Mouse (Mus musculus) forebrain, embryonic 14.5 days (tissue): ENCODE measurements around the gene Dtx3. TPM values are rescaled to one million over a fixed set of nuclear protein-coding genes. Genes with fewer than 3 reads are reported as not detected.

ENCODE experiments used
- ATAC-seq: fragments of 200-750 bp; cut with Nextera tagmentation; 2 replicates; pipeline ENCODE4 v1.8.0; 2017; ENCODE audit warnings: mild to moderate bottlenecking, moderate library complexity
- DNase-seq: peaks from one replicate; pipeline ENCODE4 v3.0.0-alpha.2; 2015; ENCODE audit warnings: low spot score
- H3K27ac ChIP-seq: fragments of 300-500 bp; sonication (generic); 2 replicates; pipeline ENCODE4 v1.5.1; 2014; ENCODE audit warnings: low read depth, mild to moderate bottlenecking, control low read depth, low read length, moderate library complexity
- H3K27me3 ChIP-seq: fragments of 300-500 bp; sonication (generic); replicated peaks from 2 replicates; pipeline ENCODE4 v1.6.1; 2014; ENCODE audit warnings: low read length, control low read depth, mixed read lengths; ENCODE audit not compliant: control insufficient read depth, insufficient read depth
- H3K36me3 ChIP-seq: fragments of 300-500 bp; sonication (generic); 2 replicates; pipeline ENCODE4 v1.6.1; 2014; ENCODE audit warnings: low read length, control low read depth; ENCODE audit not compliant: control insufficient read depth, insufficient read depth
- H3K4me1 ChIP-seq: fragments of 300-500 bp; sonication (generic); 2 replicates; pipeline ENCODE4 v1.6.1; 2014; ENCODE audit warnings: antibody characterized with exemption, low read length, control low read depth; ENCODE audit not compliant: control insufficient read depth, insufficient read depth
- H3K4me2 ChIP-seq: fragments of 300-500 bp; sonication (generic); 2 replicates; pipeline ENCODE4 v1.6.1; 2014; ENCODE audit warnings: mild to moderate bottlenecking, control low read depth, low read length
- H3K4me3 ChIP-seq: fragments of 300-500 bp; sonication (generic); 2 replicates; pipeline ENCODE4 v1.5.1; 2014; ENCODE audit warnings: low read depth, low read length, control low read depth
- H3K9ac ChIP-seq: fragments of 300-500 bp; sonication (generic); 2 replicates; pipeline ENCODE4 v1.6.1; 2014; ENCODE audit warnings: mild to moderate bottlenecking, low read length, control low read depth, moderate library complexity
- H3K9me3 ChIP-seq: fragments of 300-500 bp; sonication (generic); replicated peaks from 2 replicates; pipeline ENCODE4 v1.6.1; 2016; ENCODE audit warnings: low read length, control low read depth, mixed read lengths; ENCODE audit not compliant: control insufficient read depth
- WGBS: fragments of 180-500 bp; shearing (Covaris S2); extraction: QIAGEN DNeasy Blood & Tissue Kit; methylation state at CpG from one replicate; pipeline ENCODE4 v1.1.7; 2014; 5-methylcytosine and 5-hydroxymethylcytosine counted together
- polyA plus RNA-seq: library from polyadenylated mRNA; unstranded; fragments of >200 nt; fragmentation: Nextera tagmentation; extraction: Ambion mirVana; gene quantifications from 2 replicates; pipeline ENCODE4 v1.2.1, GENCODE M21; 2014

The Dtx3 gene
- 148 and 187 TPM in 2 replicates for polyA plus RNA-seq

DNA sequence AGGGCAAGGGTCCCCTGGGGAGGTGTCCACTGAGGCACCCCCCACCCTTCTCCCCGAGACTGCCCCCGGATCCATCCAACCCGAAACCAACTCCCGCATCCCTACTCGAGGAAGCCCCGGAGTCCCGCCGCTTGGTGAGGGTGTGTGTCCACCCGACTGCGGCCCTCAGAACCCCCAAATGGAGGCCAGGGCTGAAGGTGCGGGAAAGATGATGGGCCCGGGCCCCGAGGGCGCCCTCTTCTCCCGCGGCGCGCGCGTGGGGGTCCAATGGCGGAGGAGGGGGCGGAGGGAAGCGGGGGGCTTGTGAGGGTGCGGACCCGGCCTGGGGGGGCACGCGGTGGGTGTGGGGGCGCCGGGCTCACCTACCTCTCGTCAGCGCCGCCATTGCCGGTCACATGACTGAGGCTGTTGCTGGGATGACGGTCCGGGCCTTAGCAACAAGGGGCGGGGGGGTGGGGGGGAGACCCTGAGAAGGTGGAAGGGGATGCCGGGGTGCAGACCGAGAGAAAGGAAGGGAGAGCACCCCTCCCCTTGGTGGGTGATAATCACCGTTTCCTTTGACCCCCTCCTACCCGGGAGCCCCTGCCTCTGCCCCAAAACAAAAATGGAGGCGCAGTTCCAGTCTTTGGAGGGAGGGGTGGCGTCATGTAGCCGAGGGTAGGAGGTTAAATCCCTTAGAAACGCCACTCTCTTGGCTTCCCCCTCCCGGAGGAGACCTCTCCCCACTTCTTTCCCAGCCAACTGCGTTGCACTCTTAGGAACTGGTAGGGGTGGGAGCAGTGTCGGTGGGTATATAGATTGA, at the start of gene Dtx3:
TSS of gene Dtx3 (minus strand) at position 401 of the 802 bp plus-strand sequence.
- no peaks in the 10 kb centered on the region for H3K9me3 ChIP-seq
- H3K4me1 ChIP-seq, result peaks cover 13% of the 10 kb centered on the region
- ATAC-seq (peak; percentile 76), DNase-seq (peak; percentile 67)
- H3K27me3 ChIP-seq, result no peaks in the 10 kb centered on the region
- H3K9ac ChIP-seq, result peak within 1 kb of the TSS; percentile 98
- WGBS, result 0% methylated on average over 34 of the region's 47 CpGs
- peak within 1 kb of the TSS; percentile 95 for H3K4me3 ChIP-seq
- peaks cover 47% of the 10 kb centered on the region for H3K36me3 ChIP-seq
- H3K27ac ChIP-seq, result peak within 1 kb of the TSS; percentile 88
- peak within 1 kb of the TSS; percentile 77 for H3K4me2 ChIP-seq

DNA sequence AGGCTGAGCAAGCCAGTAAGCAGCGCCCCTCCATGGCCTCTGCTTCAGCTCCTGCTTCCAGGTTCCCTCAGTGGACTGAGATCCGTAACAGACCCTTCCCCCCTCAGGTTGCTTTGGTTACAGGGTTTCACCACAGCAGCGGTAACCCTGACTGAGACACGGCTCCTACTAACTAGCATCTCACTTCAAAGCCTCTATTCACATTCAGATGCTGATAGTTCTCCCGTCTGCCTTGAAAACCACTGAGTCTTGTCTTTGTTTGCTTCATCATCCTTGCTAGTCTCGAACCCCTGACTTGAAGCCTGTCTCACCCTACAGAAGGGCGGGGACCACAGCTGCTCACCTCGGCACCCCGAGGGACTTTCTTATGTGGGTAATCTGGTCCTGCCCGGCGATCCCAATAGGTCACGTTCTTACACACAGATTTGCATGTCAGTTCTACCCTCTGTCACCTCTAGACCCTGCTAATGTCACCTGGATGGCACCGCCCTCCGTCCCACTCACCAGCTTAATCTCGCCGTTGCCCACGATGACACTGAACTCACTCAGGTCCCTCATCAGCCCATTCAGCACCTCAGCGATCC, 42.8 kb upstream of the Dtx3 start:
- DNase-seq (no peak), ATAC-seq (no peak)
- H3K9me3 ChIP-seq, result no peaks in the 10 kb centered on the region
- H3K27ac ChIP-seq, result no peak overlapping the region
- H3K4me2 ChIP-seq, result no peak overlapping the region
- no peak overlapping the region for H3K9ac ChIP-seq
- no peaks in the 10 kb centered on the region for H3K4me1 ChIP-seq
- H3K4me3 ChIP-seq, result no peak overlapping the region
- WGBS, result 74% methylated on average over 18 of the region's 18 CpGs
- peaks cover 81% of the 10 kb centered on the region for H3K36me3 ChIP-seq
- H3K27me3 ChIP-seq, result no peaks in the 10 kb centered on the region

GRCm38 (mm10) chr10:127236541-127236940, 41.0 kb upstream of the Dtx3 start:
- no peak overlapping the region for H3K9ac ChIP-seq
- no peak overlapping the region for H3K4me3 ChIP-seq
- WGBS, result 51% methylated on average over 9 of the region's 9 CpGs
- H3K36me3 ChIP-seq, result peaks cover 80% of the 10 kb centered on the region
- DNase-seq, result no peak
- H3K27me3 ChIP-seq, result no peaks in the 10 kb centered on the region
- H3K9me3 ChIP-seq, result no peaks in the 10 kb centered on the region
- ATAC-seq, result no peak
- no peak overlapping the region for H3K4me2 ChIP-seq
- H3K4me1 ChIP-seq, result no peaks in the 10 kb centered on the region
- no peak overlapping the region for H3K27ac ChIP-seq

GRCm38 (mm10) chr10:127233141-127233540, 37.6 kb upstream of the Dtx3 start:
- DNase-seq, result no peak
- Histone ChIP-seq H3K27me3 (no peaks in the 10 kb centered on the region), H3K9me3 (no peaks in the 10 kb centered on the region), H3K4me1 (no peaks in the 10 kb centered on the region), H3K9ac (no peak overlapping the region), H3K36me3 (peaks cover 79% of the 10 kb centered on the region), H3K27ac (no peak overlapping the region), H3K4me2 (no peak overlapping the region), H3K4me3 (no peak overlapping the region)
- 82% methylated on average over 9 of the region's 9 CpGs for WGBS
- ATAC-seq, result no peak

GRCm38 (mm10) chr10:127231741-127232140, 36.2 kb upstream of the Dtx3 start:
- Histone ChIP-seq H3K27me3 (no peaks in the 10 kb centered on the region), H3K4me2 (no peak overlapping the region), H3K27ac (no peak overlapping the region), H3K4me1 (no peaks in the 10 kb centered on the region), H3K9me3 (no peaks in the 10 kb centered on the region), H3K9ac (no peak overlapping the region), H3K36me3 (peaks cover 76% of the 10 kb centered on the region), H3K4me3 (no peak overlapping the region)
- WGBS, result 88% methylated on average over 14 of the region's 14 CpGs
- DNase-seq (no peak), ATAC-seq (no peak)

DNA sequence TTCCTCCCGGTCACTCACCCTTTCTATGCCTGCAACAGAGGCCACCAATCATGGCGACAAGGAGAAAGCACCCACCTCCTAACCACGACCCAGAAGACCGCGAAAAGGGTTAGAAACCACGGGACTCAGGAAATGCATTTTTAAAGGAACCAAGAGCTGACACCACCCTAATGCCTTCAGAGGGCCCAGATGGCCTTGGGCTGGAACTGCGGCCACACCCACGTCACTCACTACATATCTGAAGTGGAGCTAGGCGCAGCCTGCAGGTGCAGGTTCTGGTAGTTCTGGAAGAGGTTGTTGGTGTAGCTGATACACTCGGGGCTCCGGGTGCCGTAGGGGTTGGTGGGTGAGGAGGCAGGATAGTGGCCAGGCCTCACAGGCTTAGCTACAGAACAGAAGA, 35.2 kb upstream of the Dtx3 start:
- DNase-seq, result no peak
- 89% methylated on average over 12 of the region's 12 CpGs for WGBS
- Histone ChIP-seq H3K36me3 (peaks cover 67% of the 10 kb centered on the region), H3K4me3 (no peak overlapping the region), H3K4me2 (no peak overlapping the region), H3K9me3 (no peaks in the 10 kb centered on the region), H3K9ac (no peak overlapping the region), H3K27me3 (no peaks in the 10 kb centered on the region), H3K4me1 (no peaks in the 10 kb centered on the region), H3K27ac (no peak overlapping the region)
- no peak for ATAC-seq

GRCm38 (mm10) chr10:127228897-127229296, 33.4 kb upstream of the Dtx3 start:
- DNase-seq (peak; percentile 79), ATAC-seq (peak; percentile 54; the same call in 1 of the 2 replicates)
- no peak overlapping the region for H3K4me3 ChIP-seq
- H3K27me3 ChIP-seq, result no peaks in the 10 kb centered on the region
- no peak overlapping the region for H3K4me2 ChIP-seq
- peaks cover 65% of the 10 kb centered on the region for H3K36me3 ChIP-seq
- no peaks in the 10 kb centered on the region for H3K9me3 ChIP-seq
- no peak overlapping the region for H3K9ac ChIP-seq
- no peaks in the 10 kb centered on the region for H3K4me1 ChIP-seq
- 24% methylated on average over 4 of the region's 4 CpGs for WGBS
- H3K27ac ChIP-seq, result no peak overlapping the region

DNA sequence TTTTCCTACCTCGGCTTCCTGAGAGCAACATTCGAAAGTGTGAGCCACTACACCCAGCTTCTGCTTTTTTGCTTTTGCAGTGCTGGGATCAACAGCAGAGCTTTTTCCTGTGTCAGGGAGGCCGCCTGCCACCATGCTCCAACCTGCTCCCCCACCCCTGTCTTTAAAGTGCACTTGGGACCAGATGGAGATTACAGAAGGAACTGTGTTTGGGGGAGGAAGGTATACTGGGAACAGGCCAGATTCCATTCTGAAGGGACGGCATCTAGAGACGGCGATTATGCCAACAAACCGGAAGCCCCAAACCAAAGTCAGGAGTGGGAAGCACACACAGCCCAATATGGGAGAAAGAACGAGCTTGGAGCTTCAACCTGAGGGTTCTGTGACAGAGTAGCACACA, 31.6 kb upstream of the Dtx3 start:
- no peaks in the 10 kb centered on the region for H3K27me3 ChIP-seq
- ATAC-seq, result no peak
- WGBS, result 82% methylated on average over 8 of the region's 8 CpGs
- DNase-seq, result no peak
- H3K4me1 ChIP-seq, result no peaks in the 10 kb centered on the region
- no peak overlapping the region for H3K27ac ChIP-seq
- H3K4me3 ChIP-seq, result no peak overlapping the region
- no peaks in the 10 kb centered on the region for H3K9me3 ChIP-seq
- no peak overlapping the region for H3K9ac ChIP-seq
- peaks cover 49% of the 10 kb centered on the region for H3K36me3 ChIP-seq
- no peak overlapping the region for H3K4me2 ChIP-seq

DNA sequence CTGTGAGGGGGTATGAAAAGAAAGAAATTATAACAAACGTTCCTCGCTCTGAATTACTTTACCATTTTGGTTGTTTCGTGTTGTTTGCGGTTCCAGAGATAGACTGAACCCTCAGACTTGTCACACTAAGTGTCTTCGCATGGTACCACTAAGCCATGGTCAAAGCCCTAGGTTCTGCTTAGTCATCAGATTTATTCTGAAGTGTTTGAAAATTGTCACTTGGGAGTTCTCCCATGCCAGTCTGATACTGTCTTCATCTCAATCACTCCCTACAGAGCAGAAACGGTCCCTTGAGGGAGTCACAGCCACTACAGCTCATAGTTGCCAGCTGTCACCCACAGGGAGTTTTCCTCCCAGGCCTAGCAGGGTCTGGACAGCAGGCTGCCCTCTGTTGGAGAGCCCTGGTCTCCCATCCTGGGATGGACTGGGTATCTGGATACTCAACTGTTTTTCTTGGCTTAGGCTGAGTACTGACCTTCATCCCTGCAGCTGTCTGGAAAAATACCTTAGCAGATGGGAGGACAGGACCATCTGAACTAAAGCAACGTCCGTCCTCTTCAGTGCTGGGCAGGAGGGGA, 30.9 kb upstream of the Dtx3 start:
- no peak for DNase-seq
- no peak overlapping the region for H3K4me3 ChIP-seq
- H3K9me3 ChIP-seq, result no peaks in the 10 kb centered on the region
- peaks cover 42% of the 10 kb centered on the region for H3K36me3 ChIP-seq
- no peak overlapping the region for H3K9ac ChIP-seq
- no peak overlapping the region for H3K4me2 ChIP-seq
- no peak for ATAC-seq
- no peaks in the 10 kb centered on the region for H3K27me3 ChIP-seq
- H3K4me1 ChIP-seq, result no peaks in the 10 kb centered on the region
- no peak overlapping the region for H3K27ac ChIP-seq
- WGBS, result 75% methylated on average over 8 of the region's 8 CpGs
